Mouse (Mus musculus): ENCODE data around the gene Bri3. TPM values are rescaled to one million over a fixed set of nuclear protein-coding genes. Genes with fewer than 3 reads are reported as not detected.

Bri3 gene
- polyA plus RNA-seq, 1 experiment from 2014 or later: 204 TPM

GRCm38 (mm10) chr5:144256888-144257287, 12.7 kb downstream of the Bri3 start:
- H3K27me3 ChIP-seq (ENCODE audit: control insufficient read depth, insufficient read depth, low read length): no peaks in the 10 kb centered on the region
- peak overlapping the region; percentile 75 for H3K4me2 ChIP-seq (ENCODE audit: low read length)
- 17% methylated on average over 1 of the region's 1 CpGs for WGBS
- peaks cover 39% of the 10 kb centered on the region for H3K36me3 ChIP-seq (ENCODE audit: control insufficient read depth, insufficient read depth, low read length)
- H3K9me3 ChIP-seq (ENCODE audit: control insufficient read depth, low read length): no peaks in the 10 kb centered on the region
- peaks cover 42 to 60% of the 10 kb centered on the region in 2 experiments for H3K4me1 ChIP-seq (ENCODE audit: control insufficient read depth in 2 of 2, insufficient read depth in 2 of 2, low read length in 2 of 2)
- no peak for ATAC-seq (ENCODE audit: insufficient number of reproducible peaks, insufficient read depth, low FRiP score, low read depth)
- peak overlapping the region; percentile 85 to 99 for H3K4me3 ChIP-seq (ENCODE audit: control insufficient read depth in 1 of 2, insufficient read depth in 1 of 2, low read depth in 1 of 2, low read length in 2 of 2)
- H3K9ac ChIP-seq (ENCODE audit: low read length): peak overlapping the region; percentile 99
- peak overlapping the region; percentile 82 to 97 for H3K27ac ChIP-seq (replicated peaks in 1 of 2; ENCODE audit: control insufficient read depth in 1 of 2, insufficient read depth in 1 of 2, low read depth in 2 of 2, low read length in 2 of 2)

- H3K9ac ChIP-seq (ENCODE audit: low read length): peak overlapping the region; percentile 99
- peak overlapping the region; percentile 91 to 97 for H3K27ac ChIP-seq (replicated peaks in 1 of 2; ENCODE audit: control insufficient read depth in 1 of 2, insufficient read depth in 1 of 2, low read depth in 2 of 2, low read length in 2 of 2)
- H3K4me1 ChIP-seq (ENCODE audit: control insufficient read depth in 2 of 2, insufficient read depth in 2 of 2, low read length in 2 of 2): peaks cover 46 to 65% of the 10 kb centered on the region in 2 experiments
- peak overlapping the region; percentile 85 to 99 for H3K4me3 ChIP-seq (ENCODE audit: control insufficient read depth in 1 of 2, insufficient read depth in 1 of 2, low read depth in 1 of 2, low read length in 2 of 2)
- ATAC-seq (ENCODE audit: insufficient number of reproducible peaks, insufficient read depth, low FRiP score, low read depth): no peak
- H3K27me3 ChIP-seq (ENCODE audit: control insufficient read depth, insufficient read depth, low read length): no peaks in the 10 kb centered on the region
- peak overlapping the region; percentile 75 for H3K4me2 ChIP-seq (ENCODE audit: low read length)
- 66% methylated on average over 3 of the region's 3 CpGs for WGBS
- no peaks in the 10 kb centered on the region for H3K9me3 ChIP-seq (ENCODE audit: control insufficient read depth, low read length)
- peaks cover 42% of the 10 kb centered on the region for H3K36me3 ChIP-seq (ENCODE audit: control insufficient read depth, insufficient read depth, low read length)
Measured at GRCm38 (mm10) chr5:144257451-144258110, 13.3 kb downstream of the Bri3 start.

GRCm38 (mm10) chr5:144258131-144258611, 13.9 kb downstream of the Bri3 start:
- Histone ChIP-seq H3K9ac (ENCODE audit: low read length) (peak overlapping the region; percentile 99), H3K4me3 (ENCODE audit: control insufficient read depth in 1 of 2, insufficient read depth in 1 of 2, low read depth in 1 of 2, low read length in 2 of 2) (peak overlapping the region; percentile 46 to 99), H3K9me3 (ENCODE audit: control insufficient read depth, low read length) (no peaks in the 10 kb centered on the region), H3K36me3 (ENCODE audit: control insufficient read depth, insufficient read depth, low read length) (peaks cover 45% of the 10 kb centered on the region), H3K4me1 (ENCODE audit: control insufficient read depth in 2 of 2, insufficient read depth in 2 of 2, low read length in 2 of 2) (peaks cover 50 to 69% of the 10 kb centered on the region in 2 experiments), H3K27me3 (ENCODE audit: control insufficient read depth, insufficient read depth, low read length) (no peaks in the 10 kb centered on the region), H3K4me2 (ENCODE audit: low read length) (peak overlapping the region; percentile 75), H3K27ac (replicated peaks in 1 of 2; ENCODE audit: control insufficient read depth in 1 of 2, insufficient read depth in 1 of 2, low read depth in 2 of 2, low read length in 2 of 2) (peak overlapping the region; percentile 91 to 97)
- peak; percentile 29; the same call in 1 of the 2 replicates for ATAC-seq (ENCODE audit: insufficient number of reproducible peaks, insufficient read depth, low FRiP score, low read depth)
- 14% methylated on average over 14 of the region's 14 CpGs for WGBS

- Histone ChIP-seq H3K27ac (replicated peaks in 1 of 2; ENCODE audit: control insufficient read depth in 1 of 2, insufficient read depth in 1 of 2, low read depth in 2 of 2, low read length in 2 of 2) (peak overlapping the region; percentile 91 to 97), H3K36me3 (ENCODE audit: control insufficient read depth, insufficient read depth, low read length) (peaks cover 49% of the 10 kb centered on the region), H3K4me1 (ENCODE audit: control insufficient read depth in 2 of 2, insufficient read depth in 2 of 2, low read length in 2 of 2) (peaks cover 51 to 74% of the 10 kb centered on the region in 2 experiments), H3K9me3 (ENCODE audit: control insufficient read depth, low read length) (no peaks in the 10 kb centered on the region), H3K27me3 (ENCODE audit: control insufficient read depth, insufficient read depth, low read length) (no peaks in the 10 kb centered on the region), H3K4me2 (ENCODE audit: low read length) (peak overlapping the region; percentile 75), H3K4me3 (ENCODE audit: control insufficient read depth in 1 of 2, insufficient read depth in 1 of 2, low read depth in 1 of 2, low read length in 2 of 2) (peak overlapping the region; percentile 46 to 99), H3K9ac (ENCODE audit: low read length) (peak overlapping the region; percentile 99)
- WGBS: 25% methylated on average over 2 of the region's 2 CpGs
- ATAC-seq (ENCODE audit: insufficient number of reproducible peaks, insufficient read depth, low FRiP score, low read depth): no peak
Measured at GRCm38 (mm10) chr5:144258687-144259086, 14.4 kb downstream of the Bri3 start.

- peaks cover 52 to 75% of the 10 kb centered on the region in 2 experiments for H3K4me1 ChIP-seq (ENCODE audit: control insufficient read depth in 2 of 2, insufficient read depth in 2 of 2, low read length in 2 of 2)
- H3K9ac ChIP-seq (ENCODE audit: low read length): peak overlapping the region; percentile 99
- no peak for ATAC-seq (ENCODE audit: insufficient number of reproducible peaks, insufficient read depth, low FRiP score, low read depth)
- H3K4me3 ChIP-seq (ENCODE audit: control insufficient read depth in 1 of 2, insufficient read depth in 1 of 2, low read depth in 1 of 2, low read length in 2 of 2): peak overlapping the region in 1 of 2 experiments; percentile 99; a peak in 1 of 4 replicates
- peak overlapping the region; percentile 75 for H3K4me2 ChIP-seq (ENCODE audit: low read length)
- no peaks in the 10 kb centered on the region for H3K27me3 ChIP-seq (ENCODE audit: control insufficient read depth, insufficient read depth, low read length)
- H3K27ac ChIP-seq (replicated peaks in 1 of 2; ENCODE audit: control insufficient read depth in 1 of 2, insufficient read depth in 1 of 2, low read depth in 2 of 2, low read length in 2 of 2): peak overlapping the region in 1 of 2 experiments; percentile 97; a peak in 2 of 4 replicates
- H3K9me3 ChIP-seq (ENCODE audit: control insufficient read depth, low read length): no peaks in the 10 kb centered on the region
- WGBS: 69% methylated on average over 6 of the region's 6 CpGs
- peaks cover 51% of the 10 kb centered on the region for H3K36me3 ChIP-seq (ENCODE audit: control insufficient read depth, insufficient read depth, low read length)
Measured at GRCm38 (mm10) chr5:144259228-144259627, 15.0 kb downstream of the Bri3 start.

GRCm38 (mm10) chr5:144260464-144260863, 16.2 kb downstream of the Bri3 start:
- no peaks in the 10 kb centered on the region for H3K27me3 ChIP-seq (ENCODE audit: control insufficient read depth, insufficient read depth, low read length)
- no peak overlapping the region for H3K4me2 ChIP-seq (ENCODE audit: low read length)
- H3K36me3 ChIP-seq (ENCODE audit: control insufficient read depth, insufficient read depth, low read length): peaks cover 62% of the 10 kb centered on the region
- 75% methylated on average over 8 of the region's 8 CpGs for WGBS
- H3K9ac ChIP-seq (ENCODE audit: low read length): peak overlapping the region; percentile 27; the same call in 1 of the 2 replicates
- no peak overlapping the region for H3K4me3 ChIP-seq (ENCODE audit: control insufficient read depth in 1 of 2, insufficient read depth in 1 of 2, low read depth in 1 of 2, low read length in 2 of 2)
- peaks cover 50 to 70% of the 10 kb centered on the region in 2 experiments for H3K4me1 ChIP-seq (ENCODE audit: control insufficient read depth in 2 of 2, insufficient read depth in 2 of 2, low read length in 2 of 2)
- no peak for ATAC-seq (ENCODE audit: insufficient number of reproducible peaks, insufficient read depth, low FRiP score, low read depth)
- no peak overlapping the region for H3K27ac ChIP-seq (replicated peaks in 1 of 2; ENCODE audit: control insufficient read depth in 1 of 2, insufficient read depth in 1 of 2, low read depth in 2 of 2, low read length in 2 of 2)
- H3K9me3 ChIP-seq (ENCODE audit: control insufficient read depth, low read length): no peaks in the 10 kb centered on the region

GRCm38 (mm10) chr5:144261309-144261708, 17.1 kb downstream of the Bri3 start:
- Histone ChIP-seq H3K27me3 (ENCODE audit: control insufficient read depth, insufficient read depth, low read length) (no peaks in the 10 kb centered on the region), H3K27ac (replicated peaks in 1 of 2; ENCODE audit: control insufficient read depth in 1 of 2, insufficient read depth in 1 of 2, low read depth in 2 of 2, low read length in 2 of 2) (no peak overlapping the region), H3K9ac (ENCODE audit: low read length) (no peak overlapping the region), H3K9me3 (ENCODE audit: control insufficient read depth, low read length) (no peaks in the 10 kb centered on the region), H3K4me2 (ENCODE audit: low read length) (no peak overlapping the region), H3K36me3 (ENCODE audit: control insufficient read depth, insufficient read depth, low read length) (peaks cover 70% of the 10 kb centered on the region), H3K4me1 (ENCODE audit: control insufficient read depth in 2 of 2, insufficient read depth in 2 of 2, low read length in 2 of 2) (peaks cover 50 to 71% of the 10 kb centered on the region in 2 experiments), H3K4me3 (ENCODE audit: control insufficient read depth in 1 of 2, insufficient read depth in 1 of 2, low read depth in 1 of 2, low read length in 2 of 2) (no peak overlapping the region)
- no peak for ATAC-seq (ENCODE audit: insufficient number of reproducible peaks, insufficient read depth, low FRiP score, low read depth)
- 76% methylated on average over 9 of the region's 9 CpGs for WGBS
